Mouse (Mus musculus): ENCODE measurements around the gene Spryd3. TPM values are rescaled to one million over a fixed set of nuclear protein-coding genes. Genes with fewer than 3 reads are reported as not detected.
"Not testable (repeated sequence)": the region's sequence is repeated elsewhere in the genome, so short reads cannot be mapped to it uniquely, and the experiment has no call there.

Gene Spryd3
- polyA plus RNA-seq, 2 experiments from 2014 or later = 19.5 to 42.0 TPM

- ATAC-seq = no peak
Measured at GRCm38 (mm10) chr15:102097991-102098555, 38.0 kb downstream of the Spryd3 start.

- no peak for ATAC-seq
Measured at GRCm38 (mm10) chr15:102097147-102097915, 38.7 kb downstream of the Spryd3 start.

- no peak for ATAC-seq
Measured at GRCm38 (mm10) chr15:102094988-102095387, 41.0 kb downstream of the Spryd3 start.

GRCm38 (mm10) chr15:102094157-102094556 is 41.9 kb downstream of the Spryd3 start:
- ATAC-seq = no peak

GRCm38 (mm10) chr15:102092222-102092621 is 43.8 kb downstream of the Spryd3 start:
- no peak for ATAC-seq

GRCm38 (mm10) chr15:102091688-102092087 is 44.3 kb downstream of the Spryd3 start:
- ATAC-seq = no peak

GRCm38 (mm10) chr15:102091063-102091679 is 44.9 kb downstream of the Spryd3 start:
- peak; percentile 40 for ATAC-seq

GRCm38 (mm10) chr15:102089914-102090585 is 46.0 kb downstream of the Spryd3 start:
- no peak for ATAC-seq

GRCm38 (mm10) chr15:102083028-102083427 is 53.0 kb downstream of the Spryd3 start:
- no peak for ATAC-seq

GRCm38 (mm10) chr15:102082148-102082547 is 53.9 kb downstream of the Spryd3 start:
- ATAC-seq = no peak

- no peak for ATAC-seq
Measured at GRCm38 (mm10) chr15:102080429-102080828, 55.6 kb downstream of the Spryd3 start.

GRCm38 (mm10) chr15:102079924-102080323 is 56.1 kb downstream of the Spryd3 start:
- not testable (repeated sequence) for ATAC-seq

- ATAC-seq = no peak
Measured at GRCm38 (mm10) chr15:102079221-102079620, 56.8 kb downstream of the Spryd3 start.

GRCm38 (mm10) chr15:102077111-102077677 is 58.8 kb downstream of the Spryd3 start:
- no peak for ATAC-seq

- ATAC-seq = no peak
Measured at GRCm38 (mm10) chr15:102074876-102075585, 61.0 kb downstream of the Spryd3 start.

GRCm38 (mm10) chr15:102074070-102074731 is 61.8 kb downstream of the Spryd3 start:
- ATAC-seq = peak; percentile 15

- ATAC-seq = peak; percentile 92
Measured at GRCm38 (mm10) chr15:102073559-102074069, 62.4 kb downstream of the Spryd3 start, which contains the start of gene Eif4b. Gene Eif4b, plus strand, starts transcription at chr15:102073773.

- ATAC-seq = no peak
Measured at GRCm38 (mm10) chr15:102072963-102073558, 63.0 kb downstream of the Spryd3 start.

- ATAC-seq = no peak
Measured at GRCm38 (mm10) chr15:102070476-102071467, 65.3 kb downstream of the Spryd3 start.

All from activated CD4-positive, CD25-positive, alpha-beta regulatory T cell, adult 4 months (primary cell).